Mouse (Mus musculus): Measurements from ENCODE around the gene Ptdss2. TPM values are rescaled to one million over a fixed set of nuclear protein-coding genes. Genes with fewer than 3 reads are reported as not detected.

Gene Ptdss2
- total and polyA plus RNA-seq, 3 experiments = 16.9 to 44.9 TPM; not detected in 1

- DNase-seq (ENCODE audit: low read depth, low spot score) = no peak
- Histone ChIP-seq H3K79me2 (ENCODE audit: control insufficient read depth, insufficient read depth, low read length, poor library complexity) (no peaks in the 10 kb centered on the region), H3K27me3 (ENCODE audit: control insufficient read depth in 1 of 2, insufficient read depth in 2 of 2, low read length in 2 of 2) (peaks cover 2 to 7% of the 10 kb centered on the region in 2 experiments; a peak in 2 of 4 replicates), H3K4me1 (ENCODE audit: control insufficient read depth in 1 of 2, insufficient read depth in 2 of 2, low read length in 2 of 2) (peaks cover 0 to 9% of the 10 kb centered on the region in 2 experiments; a peak in 2 of 4 replicates), H3K36me3 (ENCODE audit: control insufficient read depth in 1 of 2, insufficient read depth in 2 of 2, low read length in 2 of 2) (peaks cover 0 to 9% of the 10 kb centered on the region in 2 experiments; a peak in 2 of 4 replicates), H3K4me3 (ENCODE audit: control insufficient read depth in 1 of 2, insufficient read depth in 1 of 2, low read depth in 2 of 2, low read length in 2 of 2) (no peak within 1 kb of the TSS), H3K9me3 (replicated peaks; ENCODE audit: insufficient read depth, low read length) (no peaks in the 10 kb centered on the region), H3K9ac (ENCODE audit: control insufficient read depth, low read depth, low read length, poor library complexity, severe bottlenecking) (no peak within 1 kb of the TSS), H3K27ac (ENCODE audit: control insufficient read depth, low read depth, low read length) (no peak within 1 kb of the TSS)
- TF ChIP-seq POLR2AphosphoS2 (IDR thresholded peaks at IDR 0.05; ENCODE audit: low read length) (no peak), NELFE (IDR thresholded peaks at IDR 0.05; ENCODE audit: low read depth, low read length) (no peak), MAX (IDR thresholded peaks at IDR 0.05; ENCODE audit: low read length) (no peak), MEF2A (IDR thresholded peaks at IDR 0.05; ENCODE audit: extremely low read depth, insufficient replicate concordance, low read depth, low read length, poor library complexity, severe bottlenecking) (no peak), ZMIZ1 (IDR thresholded peaks at IDR 0.05; ENCODE audit: low read depth, low read length) (no peak), GABPA (IDR thresholded peaks at IDR 0.05; ENCODE audit: low read depth, low read length) (no peak), CHD1 (IDR thresholded peaks at IDR 0.05; ENCODE audit: low read depth, low read length) (no peak)
These were observed 4.5 kb upstream of the Ptdss2 start, which contains the start of gene Ano9 for GRCm38 (mm10) chr7:141117636-141118035. Gene Ano9, minus strand, starts transcription at chr7:141117806.

- H3K27ac ChIP-seq (ENCODE audit: control insufficient read depth, low read depth, low read length) = no peak overlapping the region
- no peak overlapping the region for H3K4me3 ChIP-seq (ENCODE audit: control insufficient read depth in 1 of 2, insufficient read depth in 1 of 2, low read depth in 2 of 2, low read length in 2 of 2)
- TF ChIP-seq MAX (IDR thresholded peaks at IDR 0.05; ENCODE audit: low read length) (no peak), HCFC1 (IDR thresholded peaks at IDR 0.05; ENCODE audit: low read depth, low read length) (peak; percentile 84)
- no peaks in the 10 kb centered on the region; a peak in 1 of 4 replicates for H3K27me3 ChIP-seq (ENCODE audit: control insufficient read depth in 1 of 2, insufficient read depth in 2 of 2, low read length in 2 of 2)
- H3K9me3 ChIP-seq (replicated peaks; ENCODE audit: insufficient read depth, low read length) = no peaks in the 10 kb centered on the region
- peaks cover 0 to 13% of the 10 kb centered on the region in 2 experiments; a peak in 2 of 4 replicates for H3K4me1 ChIP-seq (ENCODE audit: control insufficient read depth in 1 of 2, insufficient read depth in 2 of 2, low read length in 2 of 2)
- H3K79me2 ChIP-seq (ENCODE audit: control insufficient read depth, insufficient read depth, low read length, poor library complexity) = no peaks in the 10 kb centered on the region
- H3K9ac ChIP-seq (ENCODE audit: control insufficient read depth, low read depth, low read length, poor library complexity, severe bottlenecking) = no peak overlapping the region
- no peak for DNase-seq (ENCODE audit: low read depth, low spot score)
- H3K36me3 ChIP-seq (ENCODE audit: control insufficient read depth in 1 of 2, insufficient read depth in 2 of 2, low read length in 2 of 2) = peaks cover 0 to 9% of the 10 kb centered on the region in 2 experiments; a peak in 2 of 4 replicates
These were observed 2.7 kb upstream of the Ptdss2 start for GRCm38 (mm10) chr7:141119487-141119886.

- H3K4me3 ChIP-seq (ENCODE audit: control insufficient read depth in 1 of 2, insufficient read depth in 1 of 2, low read depth in 2 of 2, low read length in 2 of 2) = no peak overlapping the region
- no peak overlapping the region for H3K9ac ChIP-seq (ENCODE audit: control insufficient read depth, low read depth, low read length, poor library complexity, severe bottlenecking)
- H3K4me1 ChIP-seq (ENCODE audit: control insufficient read depth in 1 of 2, insufficient read depth in 2 of 2, low read length in 2 of 2) = peaks cover 0 to 13% of the 10 kb centered on the region in 2 experiments; a peak in 2 of 4 replicates
- TF ChIP-seq ZNF384 (IDR thresholded peaks at IDR 0.05; ENCODE audit: low read depth, low read length) = peak; percentile 59
- no peak for TF ChIP-seq TCF12 (IDR thresholded peaks at IDR 0.05; ENCODE audit: low read depth, low read length)
- no peak for TF ChIP-seq CHD1 (IDR thresholded peaks at IDR 0.05; ENCODE audit: low read depth, low read length)
- no peaks in the 10 kb centered on the region for H3K79me2 ChIP-seq (ENCODE audit: control insufficient read depth, insufficient read depth, low read length, poor library complexity)
- H3K36me3 ChIP-seq (ENCODE audit: control insufficient read depth in 1 of 2, insufficient read depth in 2 of 2, low read length in 2 of 2) = peaks cover 0 to 9% of the 10 kb centered on the region in 2 experiments; a peak in 2 of 4 replicates
- no peaks in the 10 kb centered on the region for H3K27me3 ChIP-seq (ENCODE audit: control insufficient read depth in 1 of 2, insufficient read depth in 2 of 2, low read length in 2 of 2)
- no peak overlapping the region for H3K27ac ChIP-seq (ENCODE audit: control insufficient read depth, low read depth, low read length)
- DNase-seq (ENCODE audit: low read depth, low spot score) = no peak
- H3K9me3 ChIP-seq (replicated peaks; ENCODE audit: insufficient read depth, low read length) = no peaks in the 10 kb centered on the region
These were observed 1.6 kb upstream of the Ptdss2 start for GRCm38 (mm10) chr7:141120605-141121004.

All from MEL (cell line).